Mouse (Mus musculus) olfactory bulb, adult 2 months (tissue): ENCODE data around the gene Tead3.

ENCODE experiments used
- CTCF ChIP-seq: fragments of 200-500 bp; IDR thresholded peaks from 2 replicates; pipeline ENCODE4 v1.5.1; 2012; ENCODE audit warnings: low read depth, mild to moderate bottlenecking, low read length, moderate library complexity; ENCODE audit not compliant: insufficient read depth
- POLR2A ChIP-seq: fragments of 200-500 bp; IDR thresholded peaks from 2 replicates; pipeline ENCODE4 v1.6.1; 2012; ENCODE audit warnings: mild to moderate bottlenecking, low read depth, low read length, moderate library complexity; ENCODE audit not compliant: insufficient read depth

DNA sequence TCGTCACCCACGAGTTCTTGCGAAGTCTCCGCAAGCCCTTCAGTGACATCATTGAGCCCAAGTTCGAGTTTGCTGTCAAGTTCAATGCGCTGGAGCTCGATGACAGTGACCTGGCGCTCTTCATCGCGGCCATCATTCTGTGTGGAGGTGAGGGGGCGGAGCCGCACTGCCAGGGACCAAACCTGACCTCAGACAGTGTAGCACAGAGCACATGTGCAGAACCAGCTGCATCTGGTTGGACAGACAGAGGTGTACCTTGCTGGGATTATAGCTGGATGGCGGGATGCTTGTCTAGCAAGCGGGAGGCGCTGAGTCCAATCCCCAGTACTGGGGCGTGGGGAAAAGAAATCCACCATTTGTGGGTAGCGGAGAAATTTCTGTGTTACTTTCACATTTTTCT lies 51.7 kb downstream of the Tead3 start:
- TF ChIP-seq POLR2A (no peak), CTCF (no peak)
